Mouse (Mus musculus): ENCODE results near the gene Gm45208.

DNA sequence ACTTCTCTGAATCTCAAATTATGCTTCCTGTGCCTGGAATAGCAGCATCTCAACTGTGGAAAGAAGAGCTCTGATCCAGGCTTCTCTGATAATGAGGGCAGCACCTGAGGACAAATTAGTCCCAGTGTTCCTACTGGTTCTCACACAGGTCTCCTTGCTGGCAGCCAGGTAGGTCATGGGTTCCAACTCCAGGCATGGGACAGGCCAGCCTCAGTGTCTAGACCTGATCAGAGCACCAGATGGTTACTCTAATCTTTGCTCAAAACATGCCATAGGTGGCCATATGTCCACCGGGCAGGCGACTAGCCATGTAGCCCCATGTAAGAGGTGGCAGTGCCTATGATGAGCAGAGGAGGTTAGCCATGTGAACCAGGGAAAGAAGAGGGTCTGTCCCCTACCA lies 33.7 kb upstream of the Gm45208 start:
- TF ChIP-seq CTCF (IDR thresholded peaks at IDR 0.05; ENCODE audit: insufficient read depth, low read length) (no peak), POLR2A (IDR thresholded peaks at IDR 0.05; ENCODE audit: borderline replicate concordance, extremely low read depth, low read depth, low read length) (no peak)

All from lung, adult 2 months (tissue).